Comparison of ENCODE assay signal across 9 mouse cellular contexts in the genomic region with DNA sequence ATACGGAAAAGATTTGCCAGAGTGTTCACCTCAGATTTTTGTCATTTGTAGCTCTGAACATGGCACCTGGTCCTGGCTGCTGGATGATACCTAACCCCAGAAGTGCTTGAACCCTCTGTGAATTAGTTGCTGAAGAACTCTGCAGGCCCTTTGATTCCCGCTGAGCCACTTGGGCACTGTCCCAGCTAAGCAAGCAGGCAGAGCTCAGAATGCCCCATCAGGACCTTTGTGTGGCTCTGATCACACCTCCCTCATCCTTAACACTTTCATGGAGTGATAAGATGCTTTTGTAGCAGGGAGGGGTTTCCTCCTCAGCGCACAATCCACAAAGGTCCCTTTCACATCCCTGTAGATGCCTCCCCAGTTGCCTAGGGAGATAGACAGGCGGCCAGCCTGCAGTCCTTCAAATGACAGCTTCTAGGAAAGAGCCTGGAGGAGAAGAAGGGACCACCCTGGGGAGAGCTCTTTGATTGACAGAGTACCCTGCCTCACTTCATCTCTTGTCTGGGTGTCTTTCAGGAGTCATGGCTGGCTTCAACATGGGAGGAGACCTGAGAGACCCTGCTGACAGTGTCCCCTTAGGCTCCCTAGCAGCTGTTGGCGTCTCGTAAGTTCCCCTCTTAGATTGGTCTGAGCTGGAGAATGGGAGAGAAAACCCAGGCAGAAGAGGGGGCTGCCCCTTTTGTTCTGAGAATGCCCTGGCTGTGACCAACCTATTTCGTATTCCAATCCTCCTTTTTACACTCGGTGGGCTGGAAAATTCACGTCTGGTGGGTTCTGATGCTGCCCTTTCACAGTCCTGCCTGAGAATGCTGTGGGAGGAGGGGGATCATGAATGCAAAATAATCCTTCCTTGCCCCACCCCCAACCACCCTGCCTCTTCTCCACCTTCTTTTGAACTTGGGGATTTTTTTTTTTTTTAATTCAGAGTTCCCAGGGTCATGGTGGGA.
A peak's percentile ranks its signal among the peaks of the same experiment; 100 is the strongest.
DNase-seq lines count a peak whose midpoint lies in the region; ATAC-seq and TF ChIP-seq lines count a peak whose summit lies in the region.
"Had no signal": no experiment of that assay in that cellular context is flagged by ENCODE, and none has a peak within 500 bp of the region (broad histone marks: within the 10 kb centered on the region; RNA-seq: fewer than 3 reads in every experiment).

No protein-coding gene starts in this region.

- 16% methylated on average over 9 of the region's 9 CpGs for WGBS in forebrain, postnatal 0 days
- WGBS in midbrain, postnatal 0 days: 18% methylated on average over 9 of the region's 9 CpGs

- peak overlapping the region; percentile 72 for H3K27ac ChIP-seq in forebrain, postnatal 0 days (ENCODE audit: low read depth, low read length)
- H3K27ac ChIP-seq in midbrain, postnatal 0 days (ENCODE audit: low read depth, low read length): peak overlapping the region; percentile 43

- no peak overlapping the region for H3K4me2 ChIP-seq in forebrain, postnatal 0 days (ENCODE audit: low read depth)
- no peak overlapping the region for H3K4me2 ChIP-seq in midbrain, postnatal 0 days (ENCODE audit: low read depth, low read length, poor library complexity, severe bottlenecking)

- H3K36me3 ChIP-seq in forebrain, postnatal 0 days (ENCODE audit: insufficient read depth): no peaks in the 10 kb centered on the region
- H3K36me3 ChIP-seq in midbrain, postnatal 0 days (ENCODE audit: insufficient read depth, low read length): no peaks in the 10 kb centered on the region

- H3K9me3 ChIP-seq in forebrain, postnatal 0 days (ENCODE audit: low read length): no peaks in the 10 kb centered on the region
- no peaks in the 10 kb centered on the region for H3K9me3 ChIP-seq in midbrain, postnatal 0 days (ENCODE audit: low read length)

- peak; percentile 11 for DNase-seq in cerebellum, adult 8-10 months
- peak; percentile 74 to 78 for DNase-seq in cerebellum, postnatal 14 days
- DNase-seq in forebrain, postnatal 0 days: peak; percentile 60
- DNase-seq in midbrain, postnatal 0 days (ENCODE audit: low spot score): peak; percentile 84
- no peak for DNase-seq in layer of hippocampus, postnatal 10 days (ENCODE audit: low spot score in 2 of 2)
- DNase-seq in left cerebral cortex, adult 9 months (ENCODE audit: low spot score in 2 of 2): no peak

- no peak for ATAC-seq in cerebellum, adult (ENCODE audit: insufficient number of reproducible peaks, low FRiP score, low TSS enrichment)
- ATAC-seq in forebrain, postnatal 0 days: peak; percentile 79
- peak; percentile 83 for ATAC-seq in midbrain, postnatal 0 days (ENCODE audit: low FRiP score)
- ATAC-seq in megakaryocyte, adult 5-6 weeks (ENCODE audit: poor library complexity, severe bottlenecking): no peak
- ATAC-seq: intestine, postnatal 0 days had no signal

- H3K4me1 ChIP-seq in forebrain, postnatal 0 days (ENCODE audit: insufficient read depth): 0 out of 2 replicates have a peak, but pooled peaks cover 5% of the 10 kb centered on the region
- 0 out of 2 replicates have a peak, but pooled peaks cover 4% of the 10 kb centered on the region for H3K4me1 ChIP-seq in midbrain, postnatal 0 days (ENCODE audit: insufficient read depth, low read length)

- TF ChIP-seq CTCF in forebrain, postnatal 0 days (IDR thresholded peaks at IDR 0.05; ENCODE audit: low read depth): no peak
- TF ChIP-seq CTCF in midbrain, postnatal 0 days (IDR thresholded peaks at IDR 0.05): no peak

- no peaks in the 10 kb centered on the region for H3K27me3 ChIP-seq in forebrain, postnatal 0 days (ENCODE audit: insufficient read depth, low read length)
- no peaks in the 10 kb centered on the region for H3K27me3 ChIP-seq in midbrain, postnatal 0 days (ENCODE audit: insufficient read depth, low read length)

- H3K4me3 ChIP-seq in forebrain, postnatal 0 days (ENCODE audit: low read depth, low read length): no peak overlapping the region
- H3K4me3 ChIP-seq in midbrain, postnatal 0 days (ENCODE audit: low read depth, low read length): no peak overlapping the region

- no peak overlapping the region for H3K9ac ChIP-seq in forebrain, postnatal 0 days
- no peak overlapping the region for H3K9ac ChIP-seq in midbrain, postnatal 0 days (replicated peaks; ENCODE audit: low read length, poor library complexity, severe bottlenecking)

Comparison
In these comparisons a context has a peak if more than half of its experiments do, and no peak if none do; other contexts are left out.
1. DNase-seq: peak in cerebellum, adult 8-10 months (single experiment), cerebellum, postnatal 14 days (2 of 2), forebrain, postnatal 0 days (single experiment) and midbrain, postnatal 0 days (single experiment); none in layer of hippocampus, postnatal 10 days (0 of 2) and left cerebral cortex, adult 9 months (0 of 2).
2. ATAC-seq: peak in forebrain, postnatal 0 days (single experiment) and midbrain, postnatal 0 days (single experiment); none in cerebellum, adult (single experiment) and megakaryocyte, adult 5-6 weeks (single experiment).